Mouse (Mus musculus) MEL (cell line): ENCODE results near the gene Polk.

Experiments
- CTCF ChIP-seq, 3 experiments: IDR thresholded peaks in 2 of 3; conservative IDR thresholded peaks in 1 of 3; 2 replicates each; pipeline ENCODE4 v1.5.1; 2011 to 2012; ENCODE audit warnings: low read length in 3 of 3, low read depth in 2 of 3, mild to moderate bottlenecking in 2 of 3, improper control_type of control experiment in 1 of 3, inconsistent platforms in 1 of 3, mixed read lengths in 1 of 3, moderate library complexity in 1 of 3; ENCODE audit not compliant: control insufficient read depth in 1 of 3, insufficient read depth in 1 of 3, poor library complexity in 1 of 3, severe bottlenecking in 1 of 3
- GABPA ChIP-seq: IDR thresholded peaks from 2 replicates; pipeline ENCODE4 v1.6.1; 2012; ENCODE audit warnings: low read depth, mild to moderate bottlenecking, inconsistent platforms, low read length, improper control_type of control experiment, moderate library complexity
- GATA1 ChIP-seq: IDR thresholded peaks from 2 replicates; pipeline ENCODE4 v1.6.1; 2011; ENCODE audit warnings: low read depth, low read length, improper control_type of control experiment
- MAZ ChIP-seq: IDR thresholded peaks from 2 replicates; pipeline ENCODE4 v1.6.1; 2012; ENCODE audit warnings: low read depth, mild to moderate bottlenecking, inconsistent platforms, low read length, improper control_type of control experiment
- MYC ChIP-seq: IDR thresholded peaks from 2 replicates; pipeline ENCODE4 v1.6.1; 2011; ENCODE audit warnings: low read depth, mild to moderate bottlenecking, low read length, improper control_type of control experiment, moderate library complexity
- NELFE ChIP-seq: IDR thresholded peaks from 2 replicates; pipeline ENCODE4 v1.6.1; 2011; ENCODE audit warnings: low read depth, low read length, improper control_type of control experiment
- TBP ChIP-seq: IDR thresholded peaks from 2 replicates; pipeline ENCODE4 v1.8.0; 2011; ENCODE audit warnings: low read depth, low read length, improper control_type of control experiment
- TCF12 ChIP-seq: IDR thresholded peaks from 2 replicates; pipeline ENCODE4 v1.6.1; 2014; ENCODE audit warnings: low read depth, mild to moderate bottlenecking, inconsistent platforms, low read length, improper control_type of control experiment, moderate library complexity

DNA sequence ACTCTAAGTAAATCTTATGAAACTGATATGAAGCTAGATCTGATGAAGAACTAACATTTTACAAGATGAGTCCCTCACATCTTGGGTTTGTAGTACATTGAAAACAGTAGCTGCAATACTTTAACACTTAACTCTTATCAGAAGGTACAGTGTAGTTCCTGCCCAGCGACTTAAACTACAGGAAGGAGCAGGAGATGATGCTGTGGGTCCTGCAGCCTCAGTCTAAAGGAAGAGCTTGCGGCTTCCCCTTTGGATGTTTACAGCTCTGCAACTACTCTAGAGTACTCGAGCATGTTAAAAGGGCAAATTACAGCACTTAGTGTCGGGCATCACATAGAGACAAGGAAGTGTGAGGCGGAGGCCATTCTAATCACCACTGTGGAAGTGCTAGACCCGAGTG is 36.1 kb downstream of the Polk start:
- TF ChIP-seq MYC (no peak), GATA1 (no peak), CTCF (IDR thresholded peaks at IDR 0.05 in 2 of 3, conservative IDR thresholded peaks at IDR 0.05 in 1 of 3; ENCODE audit: control insufficient read depth in 1 of 3, insufficient read depth in 1 of 3, low read depth in 2 of 3, low read length in 3 of 3, poor library complexity in 1 of 3, severe bottlenecking in 1 of 3) (no peak), TCF12 (no peak), TBP (no peak), GABPA (no peak), NELFE (no peak), MAZ (no peak)
